Mouse (Mus musculus) CD4-positive naive resting alpha-beta T cell, adult 57 days (primary cell): ENCODE measurements around the gene Gm14147. TPM values are rescaled to one million over a fixed set of nuclear protein-coding genes. Genes with fewer than 3 reads are reported as not detected.

ENCODE experiments used
- total RNA-seq: library from RNA; stranded (reverse); gene quantifications from one replicate; pipeline ENCODE4 v1.2.4, GENCODE M21; 2023

Gm14147 gene
- not detected for total RNA-seq

DNA sequence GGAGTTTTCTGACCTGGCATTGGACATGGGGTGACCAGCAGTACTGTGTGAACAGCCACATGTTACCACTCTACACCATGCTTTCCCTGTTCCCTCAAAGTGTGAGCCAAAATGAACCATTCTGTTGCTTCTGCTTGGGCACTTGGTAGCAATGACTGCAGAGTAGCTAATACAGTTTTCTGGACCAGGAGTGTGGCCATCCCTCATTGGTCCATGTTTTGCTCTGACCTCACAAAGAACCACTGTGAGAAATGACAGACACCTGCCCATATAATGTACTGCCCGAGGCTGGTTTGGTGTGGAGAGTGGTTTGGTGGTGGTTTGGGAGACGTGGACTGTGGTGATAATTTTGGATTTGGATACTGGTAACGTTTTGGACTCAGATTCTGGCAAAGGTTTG, at the start of gene Gm14147:
Gene Gm14147, plus strand, starts transcription at position 301 of the 400 bp plus-strand sequence.

DNA sequence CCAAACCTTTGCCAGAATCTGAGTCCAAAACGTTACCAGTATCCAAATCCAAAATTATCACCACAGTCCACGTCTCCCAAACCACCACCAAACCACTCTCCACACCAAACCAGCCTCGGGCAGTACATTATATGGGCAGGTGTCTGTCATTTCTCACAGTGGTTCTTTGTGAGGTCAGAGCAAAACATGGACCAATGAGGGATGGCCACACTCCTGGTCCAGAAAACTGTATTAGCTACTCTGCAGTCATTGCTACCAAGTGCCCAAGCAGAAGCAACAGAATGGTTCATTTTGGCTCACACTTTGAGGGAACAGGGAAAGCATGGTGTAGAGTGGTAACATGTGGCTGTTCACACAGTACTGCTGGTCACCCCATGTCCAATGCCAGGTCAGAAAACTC, 5.8 kb upstream of the Gm14147 start, which contains the start of gene Gm14151:
Gene Gm14151, minus strand, starts transcription at position 101 of the 400 bp plus-strand sequence.

Other genes with a start within 250 kb of the Gm14147 start
- 37.5 TPM for gene Abhd12, start 193.5 kb upstream of the Gm14147 start, total RNA-seq
- 4.3 TPM for gene Gins1, start 192.8 kb upstream of the Gm14147 start, total RNA-seq
- gene Ninl, start 58.9 kb upstream of the Gm14147 start, total RNA-seq, result 0.30 TPM
- gene Nanp, start 58.8 kb upstream of the Gm14147 start, total RNA-seq, result 9.2 TPM
- gene Gm14151, start 5.9 kb upstream of the Gm14147 start, total RNA-seq, result not detected